Mouse (Mus musculus) c-Kit-positive CD71-positive TER-119-positive erythroid progenitor cells, embryonic 14.5 days (primary cell): Measurements from ENCODE around the gene Ufd1.
A peak's percentile ranks its signal among the peaks of the same experiment; 100 is the strongest.

Experiments used
- DNase-seq: peaks from one replicate; pipeline ENCODE4 v3.0.0-alpha.2; 2013; ENCODE audit warnings: low spot score

Gene Ufd1

GRCm38 (mm10) chr16:18811468-18812384 lies at the start of gene Ufd1, which contains the start of gene Cdc45:
Ufd1 (plus strand) TSS chr16:18811779.
Cdc45 (minus strand) TSS chr16:18811987.
- peak; percentile 93 for DNase-seq

GRCm38 (mm10) chr16:18762960-18763359 lies 48.6 kb upstream of the Ufd1 start:
- no peak for DNase-seq

DNA sequence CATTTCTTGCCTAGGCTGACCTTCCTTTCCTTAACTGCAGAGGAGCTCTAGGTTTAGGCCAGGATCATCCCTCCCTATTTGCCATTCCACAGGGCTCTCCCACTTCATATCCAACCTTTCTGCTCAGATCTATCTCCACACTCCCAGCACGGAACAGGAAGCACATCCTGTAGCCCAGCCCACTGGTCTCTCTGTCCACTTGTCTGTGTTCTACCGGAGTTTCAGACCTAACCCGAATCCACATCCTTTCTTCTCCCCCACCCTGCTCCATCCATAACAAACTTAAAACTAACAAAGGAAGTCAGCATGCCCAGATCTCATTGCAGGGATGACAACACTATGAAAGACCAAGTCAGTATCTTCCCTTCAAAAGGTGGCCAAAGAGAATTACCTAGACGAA lies 45.2 kb upstream of the Ufd1 start:
- DNase-seq = no peak

DNA sequence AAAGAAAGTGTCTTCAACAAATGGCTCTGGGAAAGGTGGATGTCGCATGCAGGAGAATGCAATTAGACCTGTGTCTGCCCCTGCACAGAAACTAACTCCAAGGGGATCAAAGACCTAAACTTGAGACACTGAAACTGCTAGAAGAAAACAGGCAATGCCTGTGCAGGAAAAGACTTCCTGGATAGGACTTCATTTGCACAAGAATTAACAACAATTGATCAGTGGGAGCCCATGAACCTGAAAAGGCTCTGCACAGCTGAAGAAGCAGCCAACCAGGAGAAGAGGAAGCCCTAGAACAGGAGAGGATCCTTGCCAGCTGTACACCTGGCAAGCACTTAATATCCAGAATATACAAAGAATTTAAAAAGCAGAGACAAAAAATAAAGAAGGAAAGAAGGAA lies 42.1 kb upstream of the Ufd1 start:
- DNase-seq = no peak

DNA sequence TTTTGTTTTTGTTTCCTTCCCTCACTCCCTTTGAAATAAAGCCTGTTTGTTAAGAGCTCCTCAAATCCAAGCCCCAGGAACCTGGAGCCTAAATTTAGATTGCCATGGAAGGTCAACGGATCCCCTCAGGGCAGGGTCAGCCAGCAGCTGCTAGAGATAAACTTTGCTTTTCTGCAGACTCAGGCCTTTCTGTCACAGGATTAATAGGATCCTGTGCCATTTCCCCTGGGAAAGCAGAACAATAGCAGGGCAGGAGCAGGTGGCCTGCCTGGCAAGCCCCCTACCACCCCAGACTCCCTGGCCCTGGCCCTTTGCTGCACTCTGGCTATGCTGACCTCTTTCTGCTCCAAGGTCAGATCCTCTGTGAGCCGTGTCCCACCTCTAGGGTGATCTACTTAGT lies 37.6 kb upstream of the Ufd1 start:
- no peak for DNase-seq

GRCm38 (mm10) chr16:18775621-18776555 lies 35.7 kb upstream of the Ufd1 start:
- no peak for DNase-seq

DNA sequence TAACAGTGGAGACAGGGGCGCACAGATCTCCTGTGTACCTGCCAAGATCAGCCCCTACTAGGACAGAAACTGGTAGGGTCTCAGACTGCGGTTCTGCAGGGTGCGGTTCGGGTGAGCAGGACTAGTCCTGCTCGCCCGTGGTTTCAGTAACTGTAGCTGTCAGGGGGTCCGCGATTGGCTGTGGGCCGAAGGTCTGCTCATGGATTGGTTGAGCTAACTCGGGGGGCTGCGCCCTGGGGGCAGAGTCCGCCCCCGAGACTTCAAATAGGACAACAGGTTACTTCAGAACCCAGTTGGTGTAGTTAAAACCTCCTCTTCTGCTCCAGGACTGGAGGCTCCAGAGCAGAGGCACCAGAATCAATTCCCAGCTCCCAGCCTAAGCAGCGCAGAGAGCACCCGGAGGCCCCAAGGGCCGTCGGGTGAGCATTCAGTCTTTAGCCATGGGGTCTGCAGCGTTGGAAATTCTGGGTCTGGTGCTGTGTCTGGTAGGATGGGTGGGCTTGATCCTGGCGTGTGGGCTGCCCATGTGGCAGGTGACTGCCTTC lies 35.0 kb upstream of the Ufd1 start, which contains the start of gene Cldn5:
Gene Cldn5, plus strand, starts transcription at position 292 of the 545 bp plus-strand sequence.
- no peak for DNase-seq

DNA sequence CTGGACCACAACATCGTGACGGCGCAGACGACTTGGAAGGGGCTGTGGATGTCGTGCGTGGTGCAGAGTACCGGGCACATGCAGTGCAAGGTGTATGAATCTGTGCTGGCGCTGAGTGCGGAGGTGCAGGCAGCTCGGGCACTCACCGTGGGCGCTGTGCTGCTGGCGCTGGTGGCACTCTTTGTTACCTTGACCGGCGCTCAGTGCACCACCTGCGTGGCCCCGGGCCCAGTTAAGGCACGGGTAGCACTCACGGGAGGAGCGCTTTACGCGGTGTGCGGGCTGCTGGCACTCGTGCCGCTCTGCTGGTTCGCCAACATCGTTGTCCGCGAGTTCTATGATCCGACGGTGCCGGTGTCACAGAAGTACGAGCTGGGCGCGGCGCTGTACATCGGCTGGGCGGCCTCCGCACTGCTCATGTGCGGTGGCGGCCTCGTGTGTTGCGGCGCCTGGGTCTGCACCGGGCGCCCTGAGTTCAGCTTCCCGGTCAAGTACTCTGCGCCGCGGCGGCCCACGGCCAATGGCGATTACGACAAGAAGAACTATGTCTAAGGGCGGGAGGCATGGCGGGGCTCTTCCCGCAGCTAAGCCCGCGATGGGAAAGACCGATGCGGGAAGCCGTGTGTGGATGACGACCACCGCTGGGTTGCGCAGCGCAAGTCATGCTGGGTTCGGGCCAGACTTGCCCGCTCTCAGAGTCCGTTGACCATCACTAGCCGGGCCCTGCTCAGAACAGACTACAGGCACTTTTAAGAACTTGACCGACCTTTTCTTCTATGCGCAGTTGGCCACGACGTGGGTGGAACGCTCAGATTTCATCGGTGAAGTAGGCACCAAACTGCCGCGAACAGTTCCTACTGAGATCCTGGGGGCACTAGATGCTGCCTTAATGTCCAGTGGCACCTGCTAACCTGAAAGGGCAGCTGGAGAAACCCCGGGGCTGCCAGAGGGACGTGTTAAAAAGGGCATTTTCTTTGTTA lies 34.2 kb upstream of the Ufd1 start:
- no peak for DNase-seq

DNA sequence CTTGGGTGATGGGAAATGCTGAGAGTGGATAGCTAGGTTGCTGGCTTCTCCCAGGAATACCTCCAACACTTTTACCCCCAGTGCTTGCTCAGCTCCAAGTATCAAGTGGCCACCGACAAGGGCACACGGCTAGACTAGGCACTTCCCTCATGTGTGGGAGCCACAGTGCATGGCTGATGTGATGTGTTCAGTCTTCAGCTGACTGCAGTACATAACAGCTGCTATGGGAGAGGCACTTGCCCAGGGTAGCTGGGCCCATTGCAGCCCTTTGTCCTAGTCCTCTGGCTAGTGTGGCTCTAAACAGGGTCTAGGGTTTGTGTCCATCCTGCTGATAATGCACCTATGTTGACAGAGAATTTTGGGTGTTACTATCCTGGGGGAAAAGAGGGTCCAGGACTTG lies 33.1 kb upstream of the Ufd1 start:
- no peak for DNase-seq

- DNase-seq = no peak
Observed at GRCm38 (mm10) chr16:18781810-18782209, 29.8 kb upstream of the Ufd1 start.

DNA sequence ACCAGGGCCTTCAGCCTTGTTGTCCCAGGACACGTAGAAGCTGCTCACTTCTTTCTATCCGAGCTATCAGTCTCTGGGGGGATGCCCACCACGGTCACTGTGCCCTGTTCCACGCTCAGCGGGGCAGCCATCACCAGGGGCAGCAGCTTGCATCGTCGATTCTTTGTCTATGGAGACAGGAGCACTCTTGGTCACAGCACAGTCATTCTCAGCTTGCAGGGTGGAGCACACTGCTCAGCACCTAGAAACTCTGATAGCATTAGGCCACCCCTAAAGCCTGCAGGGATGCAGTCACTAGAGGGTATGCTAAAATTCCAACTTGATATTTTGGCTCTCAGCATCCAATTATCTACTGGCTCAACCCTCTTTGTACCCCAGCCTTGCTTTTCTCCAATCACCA lies 26.6 kb upstream of the Ufd1 start:
- DNase-seq = no peak

DNA sequence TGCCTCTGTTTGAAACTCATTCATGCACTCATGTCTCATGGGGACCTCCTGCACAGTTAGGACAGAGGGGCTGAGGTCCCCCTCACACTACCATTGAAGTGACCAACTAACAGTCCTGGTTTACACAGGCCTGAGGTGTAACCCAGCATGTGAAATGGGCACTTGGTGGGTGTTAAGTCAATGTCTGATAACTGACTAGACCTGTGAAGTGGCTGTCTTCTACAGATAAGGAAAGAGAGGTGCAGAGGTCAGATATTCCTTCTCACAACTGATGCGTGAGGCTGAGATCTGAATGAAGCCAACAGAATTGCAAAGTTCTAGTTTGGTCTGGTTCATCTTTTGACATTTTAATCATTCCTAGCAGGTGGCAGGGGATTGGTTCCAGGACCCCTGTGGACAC lies 26.1 kb upstream of the Ufd1 start:
- DNase-seq = peak; percentile 52

DNA sequence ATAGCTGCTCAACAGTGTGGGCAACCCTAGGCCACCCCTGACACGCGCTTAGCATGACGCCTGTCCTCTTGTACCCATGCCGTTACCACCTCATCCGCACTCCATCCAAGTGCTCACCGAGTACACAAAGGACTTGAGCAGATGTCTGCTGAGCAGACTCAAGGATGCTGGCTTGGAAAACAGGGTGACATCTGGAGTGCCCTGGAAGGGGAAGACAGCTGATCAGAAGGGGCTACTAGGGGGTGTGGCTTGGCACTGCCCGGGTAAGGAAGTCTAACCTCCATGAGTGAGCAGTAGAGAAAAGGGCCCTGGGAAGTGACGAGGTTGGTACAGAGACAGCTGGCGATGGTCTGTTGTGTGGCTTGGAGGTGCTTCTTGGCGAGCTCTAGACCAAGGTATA lies 24.9 kb upstream of the Ufd1 start:
- DNase-seq = no peak

GRCm38 (mm10) chr16:18788627-18789406 lies 22.8 kb upstream of the Ufd1 start:
- no peak for DNase-seq

DNA sequence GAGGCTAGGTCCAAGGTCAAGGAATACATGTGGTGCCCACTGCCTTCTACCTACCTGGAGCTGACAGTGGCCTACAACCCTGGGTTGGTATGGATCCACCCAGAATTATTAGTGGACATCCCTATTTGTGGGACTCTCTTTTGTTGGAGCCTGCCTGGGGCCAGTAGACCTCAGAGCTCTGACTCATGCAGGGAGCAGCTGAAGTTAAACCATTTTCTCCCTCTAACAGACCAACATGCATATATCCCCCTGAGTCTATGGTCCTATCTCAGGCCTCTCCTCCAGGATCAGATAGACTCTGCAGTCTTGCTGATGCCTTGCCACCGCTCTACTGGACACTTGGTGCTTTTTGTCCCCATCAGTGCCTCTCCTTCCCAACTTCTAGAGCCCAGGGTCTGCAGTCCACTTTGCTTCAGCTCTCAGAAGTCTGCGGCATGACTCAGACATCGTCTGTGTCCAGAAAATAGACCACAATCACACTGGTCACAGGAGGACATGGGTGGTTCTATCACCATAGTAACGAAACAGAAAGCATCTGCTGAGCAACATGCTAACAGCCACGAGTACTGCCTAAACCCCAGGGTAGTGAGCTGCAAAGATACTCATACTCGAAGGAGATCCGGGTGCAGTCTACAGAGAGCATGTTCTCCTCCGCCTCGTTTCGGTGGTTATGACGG lies 16.2 kb upstream of the Ufd1 start:
- no peak for DNase-seq

GRCm38 (mm10) chr16:18796645-18797044 lies 14.9 kb upstream of the Ufd1 start:
- no peak for DNase-seq

DNA sequence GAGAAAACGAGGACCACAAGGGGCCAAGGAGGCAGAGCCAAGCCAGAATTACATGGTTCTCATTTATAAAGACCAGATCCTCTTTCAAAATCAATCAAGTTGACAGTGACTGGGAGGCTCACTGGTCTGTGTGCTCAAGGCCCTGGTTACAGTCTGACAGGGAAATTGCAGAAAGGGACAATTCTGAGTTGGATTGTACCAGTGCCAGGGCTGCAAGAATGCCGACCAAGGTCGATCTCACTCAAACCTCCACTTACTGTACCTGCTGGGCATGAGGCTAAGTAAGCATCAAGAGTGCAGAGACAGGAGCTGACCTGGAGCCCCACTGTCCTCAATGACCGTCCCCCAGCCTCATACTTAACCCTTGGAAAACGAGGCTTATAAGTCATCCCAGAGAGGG lies 13.4 kb upstream of the Ufd1 start:
- no peak for DNase-seq

- DNase-seq = no peak
Observed at GRCm38 (mm10) chr16:18798841-18799240, 12.7 kb upstream of the Ufd1 start.

DNA sequence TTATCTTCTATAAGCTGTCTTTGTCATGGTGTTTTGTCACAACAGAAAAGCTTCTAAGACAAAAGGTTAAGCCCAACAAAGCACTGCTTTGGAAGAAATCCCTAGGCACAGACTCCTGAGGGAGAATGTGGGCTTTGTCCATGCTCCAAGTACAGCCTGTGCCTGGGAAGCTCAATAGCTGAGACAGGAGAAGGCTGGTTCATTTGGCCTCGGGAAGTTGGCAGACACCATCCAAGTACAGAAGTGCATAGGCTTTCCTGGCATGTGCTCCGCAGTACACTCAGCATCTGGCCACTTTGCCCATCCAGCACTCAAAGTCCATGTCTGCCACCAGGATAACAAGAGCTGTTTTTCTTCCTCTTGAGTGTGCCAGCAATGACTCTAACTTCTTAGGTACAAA lies 5.8 kb upstream of the Ufd1 start:
- DNase-seq = no peak

DNA sequence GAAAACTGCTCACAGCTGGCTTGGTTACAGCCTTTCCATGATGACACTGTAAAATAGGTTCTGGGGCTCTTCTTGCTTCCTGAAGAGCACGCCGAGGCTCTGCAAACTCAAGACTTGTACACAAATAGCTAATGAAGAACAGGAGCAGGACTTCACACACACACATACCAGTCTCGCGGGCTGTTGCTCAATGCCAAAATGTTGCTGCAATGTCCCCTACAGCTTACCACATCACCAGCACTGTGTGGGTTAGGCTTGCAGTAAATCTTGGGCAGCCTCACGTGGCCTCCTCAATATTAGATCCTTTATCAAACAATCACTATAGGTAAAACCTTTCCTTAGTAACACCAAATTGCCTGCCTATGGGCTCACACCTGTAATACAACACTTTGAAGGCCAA lies 2.6 kb upstream of the Ufd1 start:
- no peak for DNase-seq
